Mouse (Mus musculus): ENCODE results near the gene Ppp1r7.

DNA sequence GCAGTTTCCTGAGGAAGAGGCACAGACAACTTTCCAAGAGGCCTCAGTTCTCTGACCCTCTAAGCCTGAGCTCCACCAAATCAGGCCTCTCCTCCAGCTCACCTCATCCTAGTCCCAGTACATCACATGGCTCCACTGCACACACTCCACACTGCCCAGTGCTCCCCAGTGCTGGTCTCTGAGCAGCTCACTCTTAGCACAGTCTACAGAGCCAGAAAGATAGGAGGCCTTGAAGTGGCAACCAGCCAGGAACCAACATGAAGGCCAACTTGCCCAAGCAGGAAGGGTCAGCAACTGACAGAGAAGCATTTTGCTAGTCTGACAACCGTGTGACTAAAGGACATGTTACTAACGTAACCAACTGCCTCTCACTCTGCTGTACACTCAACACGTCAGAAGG lies 42.1 kb upstream of the Ppp1r7 start:
- TF ChIP-seq GATA1 (IDR thresholded peaks at IDR 0.05; ENCODE audit: borderline replicate concordance, low read length) (no peak), FLI1 (IDR thresholded peaks at IDR 0.05; ENCODE audit: low read length) (no peak)
